Mouse (Mus musculus) thymus, postnatal 4 days (tissue): ENCODE measurements around the gene Rps5.
"Not testable (repeated sequence)": the region's sequence is repeated elsewhere in the genome, so short reads cannot be mapped to it uniquely, and the experiment has no call there.

Experiments used
- DNase-seq: peaks from one replicate; pipeline ENCODE4 v3.0.0; 2021

Rps5 gene

GRCm38 (mm10) chr7:12921705-12922465 is at the start of gene Rps5:
Rps5 (plus strand) TSS chr7:12922290.
- peak; percentile 98 for DNase-seq

- DNase-seq = no peak
Observed at GRCm38 (mm10) chr7:12874301-12874700, 47.8 kb upstream of the Rps5 start.

- no peak for DNase-seq
Observed at GRCm38 (mm10) chr7:12880036-12880435, 42.1 kb upstream of the Rps5 start.

- not testable (repeated sequence) for DNase-seq
Observed at GRCm38 (mm10) chr7:12880497-12880896, 41.6 kb upstream of the Rps5 start.

- DNase-seq = peak; percentile 92
Observed at GRCm38 (mm10) chr7:12880911-12881660, 41.0 kb upstream of the Rps5 start, which contains the start of gene Zfp128. Zfp128 (plus strand) TSS chr7:12881177.

- no peak for DNase-seq
Observed at GRCm38 (mm10) chr7:12886563-12887266, 35.4 kb upstream of the Rps5 start.

- no peak for DNase-seq
Observed at GRCm38 (mm10) chr7:12887585-12887984, 34.5 kb upstream of the Rps5 start.

- DNase-seq = no peak
Observed at GRCm38 (mm10) chr7:12890928-12891327, 31.2 kb upstream of the Rps5 start.

GRCm38 (mm10) chr7:12891334-12891733 is 30.8 kb upstream of the Rps5 start:
- DNase-seq = no peak

GRCm38 (mm10) chr7:12897655-12898410 is 24.3 kb upstream of the Rps5 start, which contains the start of gene Zscan22:
Zscan22 (plus strand) TSS chr7:12897815.
- DNase-seq = peak; percentile 78

- no peak for DNase-seq
Observed at GRCm38 (mm10) chr7:12901517-12901916, 20.6 kb upstream of the Rps5 start.

- peak; percentile 52 for DNase-seq
Observed at GRCm38 (mm10) chr7:12903623-12904022, 18.5 kb upstream of the Rps5 start.

GRCm38 (mm10) chr7:12905146-12905545 is 16.9 kb upstream of the Rps5 start:
- no peak for DNase-seq

GRCm38 (mm10) chr7:12909498-12909962 is 12.6 kb upstream of the Rps5 start:
- DNase-seq = peak; percentile 94

GRCm38 (mm10) chr7:12910181-12910668 is 11.9 kb upstream of the Rps5 start:
- DNase-seq = peak; percentile 69

GRCm38 (mm10) chr7:12913556-12913955 is 8.5 kb upstream of the Rps5 start:
- DNase-seq = peak; percentile 18

- DNase-seq = not testable (repeated sequence)
Observed at GRCm38 (mm10) chr7:12920495-12920894, 1.6 kb upstream of the Rps5 start.

GRCm38 (mm10) chr7:12921318-12921704 is 779 bp upstream of the Rps5 start:
- DNase-seq = no peak

GRCm38 (mm10) chr7:12922729-12923128 is 639 bp downstream of the Rps5 start:
- no peak for DNase-seq

- no peak for DNase-seq
Observed at GRCm38 (mm10) chr7:12926316-12926715, 4.2 kb downstream of the Rps5 start.

GRCm38 (mm10) chr7:12927191-12927680 is 5.1 kb downstream of the Rps5 start, which contains the start of gene Rnf225:
Rnf225 (plus strand) TSS chr7:12927416.
- peak; percentile 38 for DNase-seq
